Mouse (Mus musculus) liver, postnatal 0 days (tissue): ENCODE measurements at regions not wholly inside any gene's neighbourhood (a gene's known extent, or its start where the extent isn't known, plus 50 kb on each side); places are given as distances from the start of the nearest gene placed in this dataset.
"Not testable (repeated sequence)": the region's sequence is repeated elsewhere in the genome, so short reads cannot be mapped to it uniquely, and the experiment has no call there.

Experiments used
- ATAC-seq: fragments of 200-750 bp; cut with Nextera tagmentation; 2 replicates; pipeline ENCODE4 v1.8.0; 2017; ENCODE audit warnings: mild to moderate bottlenecking, moderate library complexity
- DNase-seq: peaks from one replicate; pipeline ENCODE4 v3.0.0-alpha.2; 2016
- H3K27ac ChIP-seq: fragments of 300-500 bp; sonication (generic); 2 replicates; pipeline ENCODE4 v1.5.1; 2014; ENCODE audit warnings: antibody characterized with exemption, moderate library complexity, mild to moderate bottlenecking, low read depth
- H3K27me3 ChIP-seq: fragments of 300-500 bp; sonication (generic); 2 replicates; pipeline ENCODE4 v1.6.1; 2014; ENCODE audit warnings: low read length, control low read depth, mixed read lengths; ENCODE audit not compliant: insufficient read depth
- H3K36me3 ChIP-seq: fragments of 300-500 bp; sonication (generic); replicated peaks from 2 replicates; pipeline ENCODE4 v1.6.1; 2014; ENCODE audit warnings: mild to moderate bottlenecking, control low read depth, low read length, moderate library complexity, mixed read lengths; ENCODE audit not compliant: insufficient read depth
- H3K4me1 ChIP-seq: fragments of 300-500 bp; sonication (generic); 2 replicates; pipeline ENCODE4 v1.6.1; 2014; ENCODE audit warnings: antibody characterized with exemption, mild to moderate bottlenecking, control low read depth; ENCODE audit not compliant: insufficient read depth
- H3K4me2 ChIP-seq: fragments of 300-500 bp; sonication (generic); 2 replicates; pipeline ENCODE4 v1.6.1; 2014; ENCODE audit warnings: low read depth, mild to moderate bottlenecking, low read length, moderate library complexity, mixed read lengths
- H3K4me3 ChIP-seq: fragments of 300-500 bp; sonication (generic); 2 replicates; pipeline ENCODE4 v1.5.1; 2014; ENCODE audit warnings: low read depth, low read length
- H3K9ac ChIP-seq: fragments of 300-500 bp; sonication (generic); replicated peaks from 2 replicates; pipeline ENCODE4 v1.6.1; 2014; ENCODE audit warnings: mild to moderate bottlenecking, moderate library complexity
- H3K9me3 ChIP-seq: fragments of 300-500 bp; sonication (generic); 2 replicates; pipeline ENCODE4 v1.6.1; 2016; ENCODE audit warnings: mild to moderate bottlenecking, control low read depth, low read length, mixed read lengths
- CTCF ChIP-seq: sonication (generic); IDR thresholded peaks from 2 replicates; pipeline ENCODE4 v1.5.1; 2016; ENCODE audit warnings: antibody characterized with exemption, low read depth
- EP300 ChIP-seq: IDR thresholded peaks from 2 replicates; pipeline ENCODE4 v1.6.1; 2016; ENCODE audit warnings: antibody characterized with exemption, low read depth, mild to moderate bottlenecking
- WGBS: fragments of 180-500 bp; shearing (Covaris S2); extraction: QIAGEN DNeasy Blood & Tissue Kit; methylation state at CpG from one replicate; pipeline ENCODE4 v1.1.7; 2014; ENCODE audit not compliant: insufficient replicate concordance; 5-methylcytosine and 5-hydroxymethylcytosine counted together

DNA sequence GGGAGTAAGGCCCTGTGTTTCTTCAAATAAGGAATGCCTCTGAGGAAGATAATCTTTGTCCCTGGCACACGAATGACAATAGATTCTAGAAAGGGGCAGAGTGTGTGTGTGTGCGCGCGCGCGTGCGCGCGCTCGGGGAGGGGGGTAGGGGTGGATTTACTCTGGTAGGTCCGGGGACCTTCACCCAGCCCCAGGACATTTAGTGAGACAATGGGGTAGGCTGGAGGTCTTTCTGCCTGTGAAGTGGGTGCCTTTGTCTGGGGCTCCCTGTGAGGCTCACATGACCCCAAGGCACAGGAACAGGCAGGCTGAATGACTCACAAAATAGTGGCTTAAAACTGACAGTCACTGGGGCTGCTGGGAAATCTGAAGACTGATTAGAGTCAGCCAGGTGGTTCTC is 139.1 kb upstream of the Bcor start:
- no peak overlapping the region for H3K27ac ChIP-seq
- H3K9me3 ChIP-seq: no peaks in the 10 kb centered on the region
- TF ChIP-seq EP300 (no peak), CTCF (no peak)
- no peak overlapping the region for H3K4me2 ChIP-seq
- no peaks in the 10 kb centered on the region for H3K36me3 ChIP-seq
- no peak for DNase-seq
- H3K9ac ChIP-seq: no peak overlapping the region
- peaks cover 3% of the 10 kb centered on the region; the same call in 1 of the 2 replicates for H3K4me1 ChIP-seq
- WGBS: 79% methylated on average over 11 of the region's 11 CpGs
- no peak for ATAC-seq
- no peak overlapping the region for H3K4me3 ChIP-seq
- peaks cover 5% of the 10 kb centered on the region; the same call in 1 of the 2 replicates for H3K27me3 ChIP-seq

- ATAC-seq (no peak), DNase-seq (no peak)
- no peak overlapping the region for H3K4me2 ChIP-seq
- no peak overlapping the region for H3K4me3 ChIP-seq
- WGBS: 79% methylated on average over 5 of the region's 5 CpGs
- H3K36me3 ChIP-seq: no peaks in the 10 kb centered on the region
- TF ChIP-seq EP300: no peak
- no peaks in the 10 kb centered on the region for H3K4me1 ChIP-seq
- H3K9ac ChIP-seq: no peak overlapping the region
- no peak overlapping the region for H3K27ac ChIP-seq
- no peaks in the 10 kb centered on the region for H3K27me3 ChIP-seq
- H3K9me3 ChIP-seq: no peaks in the 10 kb centered on the region
Measured at GRCm38 (mm10) chrX:12304678-12305077, 144.5 kb upstream of the Bcor start.

- no peak for ATAC-seq
- no peaks in the 10 kb centered on the region for H3K9me3 ChIP-seq
- no peak for DNase-seq
- no peak for TF ChIP-seq CTCF
- TF ChIP-seq EP300: no peak
- H3K4me1 ChIP-seq: no peaks in the 10 kb centered on the region
- no peak overlapping the region for H3K9ac ChIP-seq
- H3K36me3 ChIP-seq: no peaks in the 10 kb centered on the region
- no peaks in the 10 kb centered on the region for H3K27me3 ChIP-seq
- no peak overlapping the region for H3K4me3 ChIP-seq
- no peak overlapping the region for H3K4me2 ChIP-seq
- no peak overlapping the region for H3K27ac ChIP-seq
- 80% methylated on average over 3 of the region's 3 CpGs for WGBS
Measured at GRCm38 (mm10) chrX:12306940-12307339, 146.8 kb upstream of the Bcor start.

GRCm38 (mm10) chrX:12312534-12312933 is 152.4 kb upstream of the Bcor start:
- no peaks in the 10 kb centered on the region; the same call in 1 of the 2 replicates for H3K4me1 ChIP-seq
- 68% methylated on average over 5 of the region's 5 CpGs for WGBS
- H3K27ac ChIP-seq: peak overlapping the region; percentile 48; the same call in 1 of the 2 replicates
- ATAC-seq (peak; percentile 90), DNase-seq (peak; percentile 54)
- no peaks in the 10 kb centered on the region for H3K36me3 ChIP-seq
- no peaks in the 10 kb centered on the region for H3K27me3 ChIP-seq
- H3K4me2 ChIP-seq: peak overlapping the region; percentile 2; the same call in 1 of the 2 replicates
- H3K9ac ChIP-seq: no peak overlapping the region
- H3K4me3 ChIP-seq: no peak overlapping the region
- H3K9me3 ChIP-seq: no peaks in the 10 kb centered on the region
- TF ChIP-seq EP300 (peak; percentile 96), CTCF (peak; percentile 40)

GRCm38 (mm10) chrX:12315658-12316057 is 155.5 kb upstream of the Bcor start:
- Histone ChIP-seq H3K27ac (no peak overlapping the region), H3K27me3 (no peaks in the 10 kb centered on the region), H3K4me3 (no peak overlapping the region), H3K4me1 (no peaks in the 10 kb centered on the region; the same call in 1 of the 2 replicates), H3K36me3 (no peaks in the 10 kb centered on the region), H3K9ac (no peak overlapping the region), H3K4me2 (no peak overlapping the region), H3K9me3 (no peaks in the 10 kb centered on the region)
- no peak for TF ChIP-seq EP300
- DNase-seq: no peak
- no peak for ATAC-seq
- WGBS: 79% methylated on average over 3 of the region's 3 CpGs

DNA sequence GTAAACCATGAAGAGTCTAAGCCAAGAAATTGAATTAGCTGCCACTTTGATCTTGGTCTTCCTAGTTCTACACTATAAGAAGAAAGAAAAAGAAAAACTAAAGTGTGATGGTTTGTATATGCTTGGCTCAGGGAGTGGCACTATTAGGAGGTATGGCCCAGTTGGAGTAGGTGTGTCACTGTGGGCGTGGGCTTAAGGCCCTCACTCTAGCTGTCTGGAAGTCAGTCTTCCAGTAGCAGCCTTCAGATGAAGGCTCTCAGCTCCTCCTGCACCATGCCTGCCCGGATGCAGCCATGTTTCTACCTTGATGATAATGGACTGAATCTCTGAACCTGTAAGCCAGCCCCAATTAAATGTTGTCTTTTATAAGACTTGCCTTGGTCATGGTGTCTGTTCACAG is 157.3 kb upstream of the Bcor start:
- not testable (repeated sequence) for DNase-seq, H3K27me3 ChIP-seq, H3K36me3 ChIP-seq, H3K4me2 ChIP-seq, ATAC-seq, H3K9me3 ChIP-seq, H3K4me3 ChIP-seq, H3K4me1 ChIP-seq, H3K9ac ChIP-seq, H3K27ac ChIP-seq
- whole genome bisulfite sequencing: 92% methylated on average over 2 of the region's 2 CpGs
